Mouse (Mus musculus): ENCODE measurements around the gene Myo7a.

The Myo7a gene

DNA sequence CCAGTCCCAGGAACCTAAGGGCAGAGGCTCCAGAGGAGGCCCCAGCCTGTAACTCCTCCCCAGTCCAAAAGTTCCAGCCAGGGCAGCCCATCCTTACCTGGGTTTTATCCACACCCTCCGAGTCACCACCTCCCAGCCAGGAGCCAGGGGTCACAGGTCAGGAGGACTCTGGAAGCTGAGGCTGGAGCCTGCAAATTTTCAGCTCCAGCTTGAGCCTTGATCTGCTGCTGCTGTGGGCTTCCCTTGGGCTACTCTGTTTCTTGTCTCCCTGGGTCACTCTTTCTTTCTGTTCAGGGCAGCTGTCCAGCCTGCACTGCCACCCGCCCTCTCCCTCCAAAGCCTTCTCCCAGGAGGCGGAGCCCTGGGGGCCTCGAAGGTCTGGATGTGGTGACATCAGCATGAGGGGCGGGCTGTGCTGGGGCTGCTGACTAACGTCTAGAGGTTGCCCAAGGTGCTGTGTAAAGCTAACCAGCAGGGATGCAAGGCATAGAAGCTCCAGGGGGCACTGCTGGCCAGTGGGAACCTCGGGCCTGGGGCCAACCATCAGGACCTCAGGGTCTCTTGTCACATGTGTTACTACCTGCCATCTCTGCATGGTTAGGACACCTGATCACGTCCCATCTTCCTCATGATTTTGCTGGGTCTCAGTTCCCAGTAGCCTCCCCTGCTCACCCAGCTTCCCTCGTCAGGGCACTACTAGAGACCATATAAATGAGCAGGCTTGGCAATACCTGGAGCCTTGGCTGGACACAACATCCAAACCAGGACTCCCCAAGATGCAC lies at the start of gene Myo7a:
Gene Myo7a, minus strand, starts transcription at position 346 of the 782 bp plus-strand sequence.
- no peak for DNase-seq

DNA sequence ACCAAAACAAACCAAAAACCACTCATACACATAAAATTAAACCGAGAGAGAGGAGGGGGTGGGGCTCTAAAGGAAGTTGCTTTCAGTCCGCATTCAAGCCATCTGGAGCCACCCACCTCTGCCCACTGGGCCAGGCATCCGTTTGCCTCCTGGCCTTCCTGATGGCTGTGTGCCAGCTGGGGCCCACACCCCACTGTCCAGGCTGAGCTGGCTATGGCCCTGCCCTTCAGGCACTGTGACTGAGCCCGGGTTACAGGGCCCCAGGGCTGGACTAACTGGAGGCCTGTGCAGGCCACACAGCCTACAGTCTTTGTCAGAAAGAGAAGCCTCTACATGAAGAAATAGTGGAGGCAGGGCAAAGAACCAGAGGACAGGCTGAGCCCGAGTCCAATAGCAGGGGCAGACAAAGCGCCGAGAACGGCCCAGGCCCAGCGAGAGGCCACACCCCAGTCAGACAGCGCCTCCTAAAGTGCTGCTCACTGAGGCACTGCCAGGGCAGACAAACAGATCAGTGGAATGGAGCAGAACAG lies 45.7 kb upstream of the Myo7a start:
- DNase-seq: no peak

DNA sequence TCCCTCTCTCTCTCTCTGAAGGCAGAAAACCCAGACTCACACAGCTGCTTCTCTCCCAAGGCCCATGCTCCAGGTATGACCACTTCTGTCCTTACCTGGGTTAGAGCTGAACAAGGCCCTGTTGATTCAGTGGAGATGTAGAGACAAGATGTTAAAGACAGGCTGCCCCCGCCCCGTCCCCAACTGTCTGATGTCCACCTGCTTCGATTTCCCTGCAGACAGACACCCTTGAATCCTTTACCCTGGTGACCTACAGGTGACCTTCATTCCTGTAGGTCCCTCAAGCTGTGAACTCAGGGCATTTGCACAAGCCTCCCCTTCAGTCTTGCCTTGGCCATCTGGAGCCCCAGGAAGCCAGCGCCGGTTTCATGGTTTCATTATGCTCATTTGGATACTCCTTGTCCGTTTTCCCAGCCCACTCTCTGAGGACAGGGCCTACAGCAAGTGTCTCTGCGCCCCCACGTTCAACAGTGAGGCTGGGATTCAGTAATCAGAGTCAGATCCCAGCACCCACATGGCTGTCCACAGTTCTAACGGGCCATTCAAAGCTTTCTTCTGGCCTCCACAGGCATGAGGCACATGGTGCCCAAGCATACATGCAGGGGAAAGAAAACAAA lies 45.2 kb upstream of the Myo7a start:
- no peak for DNase-seq

DNA sequence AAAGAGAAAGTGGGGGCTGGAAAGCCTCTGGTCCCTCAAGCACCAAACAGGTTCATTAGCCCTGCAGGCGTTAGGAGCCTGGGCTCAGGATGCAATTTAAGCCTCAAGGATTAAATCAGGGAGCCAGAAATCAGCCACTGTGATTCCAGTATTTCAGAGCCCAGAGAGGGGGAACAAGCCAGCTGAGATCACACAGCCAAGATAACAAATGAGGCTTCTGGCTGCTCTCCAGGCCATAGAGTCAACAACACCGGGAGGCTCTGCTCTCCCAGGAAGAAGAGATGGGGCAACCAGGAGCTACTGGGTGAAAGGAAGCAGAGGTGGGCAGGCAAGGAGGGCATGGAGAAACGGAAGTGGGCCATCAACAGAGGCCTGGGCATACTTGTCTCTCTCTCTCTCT lies 44.4 kb upstream of the Myo7a start:
- peak; percentile 2 for DNase-seq

DNA sequence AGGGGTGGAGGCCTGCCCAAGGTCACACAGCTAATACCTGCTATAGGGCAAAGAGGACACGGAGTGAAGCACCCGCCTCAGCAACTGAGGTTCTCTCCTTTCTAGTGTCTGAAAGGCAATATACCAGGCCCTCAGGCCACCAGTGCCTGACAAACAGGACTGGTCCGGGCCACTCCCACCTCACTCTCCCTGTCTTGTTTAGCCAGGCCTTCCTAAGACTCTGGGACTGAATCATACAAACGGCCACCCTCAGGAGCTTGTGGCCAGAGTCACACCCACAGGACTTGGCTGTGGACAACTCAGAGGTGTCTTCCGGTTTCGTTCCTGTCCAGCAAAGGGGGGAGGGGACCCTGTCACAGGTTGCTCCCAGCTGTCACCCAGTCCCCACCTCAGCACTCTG lies 42.9 kb upstream of the Myo7a start:
- peak; percentile 2 for DNase-seq

DNA sequence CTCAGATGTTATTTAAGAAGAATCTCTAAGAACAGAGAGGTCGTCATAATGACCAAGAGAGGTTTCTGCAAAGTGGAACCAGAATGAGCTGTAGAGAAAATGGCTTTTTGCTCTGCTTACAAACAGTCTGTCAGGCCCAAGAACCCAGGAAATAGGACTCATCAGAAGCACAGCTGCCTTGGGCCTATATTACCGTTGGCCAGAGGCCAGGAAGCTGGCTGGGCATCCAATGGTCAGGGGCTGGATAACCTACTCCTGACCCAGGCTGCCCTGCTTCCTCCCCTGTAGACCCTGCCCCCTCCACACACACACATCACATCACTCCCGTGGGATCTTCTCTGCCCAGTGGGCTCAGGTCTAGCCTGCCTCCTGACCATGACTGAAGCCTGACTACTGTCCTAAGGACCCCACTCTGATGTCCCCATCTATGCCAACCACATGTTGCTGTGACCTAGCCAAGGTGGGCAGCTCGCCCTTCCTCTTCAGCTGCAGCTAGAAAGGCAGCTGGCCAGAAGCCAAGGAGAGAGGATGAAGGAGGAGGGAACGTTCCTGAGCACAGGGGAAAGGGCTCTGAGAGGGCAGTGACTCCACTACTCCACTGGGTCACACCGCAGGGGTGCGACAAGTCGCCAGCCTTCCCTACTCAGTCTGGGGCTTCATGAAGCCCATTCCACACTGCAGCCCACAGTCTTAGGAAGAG lies 40.9 kb upstream of the Myo7a start:
- no peak for DNase-seq

DNA sequence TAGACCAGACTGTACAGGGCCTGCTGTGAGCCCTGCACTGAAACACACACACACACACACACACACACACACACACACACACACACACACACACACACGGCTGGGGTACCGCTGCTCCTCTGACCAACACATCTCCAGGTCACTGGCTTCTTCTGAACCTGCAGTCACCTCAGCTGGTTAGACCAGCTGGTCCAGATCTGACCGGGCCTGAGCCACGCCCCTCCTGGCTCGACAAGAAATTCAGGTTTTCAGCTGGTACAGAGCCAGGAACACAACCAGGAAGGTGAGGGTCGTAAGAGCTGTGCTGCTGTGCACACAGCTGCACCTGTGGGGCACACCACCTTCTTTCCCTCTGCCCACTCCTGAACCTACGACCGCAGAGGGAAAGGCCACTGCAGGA lies 39.2 kb upstream of the Myo7a start:
- DNase-seq: no peak

DNA sequence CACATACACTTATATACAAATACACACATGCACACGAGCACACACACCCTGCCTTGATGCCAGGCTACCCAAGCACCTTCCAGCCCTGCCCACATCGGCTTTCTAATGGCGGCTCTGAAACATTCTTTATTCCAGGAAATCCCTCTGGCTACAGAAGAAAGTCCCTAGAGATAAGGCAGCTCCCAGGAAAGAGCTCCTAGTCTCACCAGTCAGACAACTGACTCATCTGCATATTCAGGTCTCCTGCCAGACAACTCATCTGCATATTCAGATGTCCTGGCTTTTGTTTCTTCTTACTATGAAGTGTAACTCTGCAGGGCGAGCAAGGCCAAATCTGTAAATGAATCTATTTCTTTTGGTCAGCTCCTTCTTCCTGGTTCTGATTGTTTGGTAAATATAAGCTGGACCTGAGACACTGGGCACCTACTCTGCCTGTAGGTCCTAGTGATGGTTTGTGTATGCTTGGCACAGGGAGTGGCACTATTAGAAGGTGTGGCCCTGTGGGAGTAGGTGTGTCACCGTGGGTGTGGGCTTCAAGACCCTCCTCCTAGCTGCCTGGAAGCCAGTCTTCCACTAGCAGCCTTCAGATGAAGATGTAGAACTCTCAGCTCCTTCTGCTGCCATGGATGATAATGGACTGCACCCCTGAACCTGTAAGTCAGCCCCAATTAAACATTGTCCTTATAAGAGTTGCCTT lies 38.5 kb upstream of the Myo7a start:
- DNase-seq: no peak

DNA sequence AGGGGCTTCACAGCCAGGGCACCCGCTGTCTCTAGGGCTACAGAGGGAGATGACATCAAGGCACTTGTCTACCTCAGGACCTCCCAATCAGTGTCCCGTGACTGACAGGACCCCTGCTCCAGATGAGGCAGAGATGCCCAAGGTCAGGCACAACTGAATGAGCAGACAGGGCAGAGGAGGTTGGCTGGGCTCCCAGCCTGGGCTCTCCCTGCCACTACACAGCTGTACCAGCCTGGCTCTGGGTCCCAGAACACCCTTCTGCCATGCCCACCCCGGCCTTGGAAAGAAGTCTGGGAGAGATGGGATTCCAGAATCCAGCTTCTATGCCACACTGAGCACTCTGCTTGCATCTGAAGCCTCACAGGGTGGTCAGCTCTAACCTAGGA lies 36.9 kb upstream of the Myo7a start:
- no peak for DNase-seq

DNA sequence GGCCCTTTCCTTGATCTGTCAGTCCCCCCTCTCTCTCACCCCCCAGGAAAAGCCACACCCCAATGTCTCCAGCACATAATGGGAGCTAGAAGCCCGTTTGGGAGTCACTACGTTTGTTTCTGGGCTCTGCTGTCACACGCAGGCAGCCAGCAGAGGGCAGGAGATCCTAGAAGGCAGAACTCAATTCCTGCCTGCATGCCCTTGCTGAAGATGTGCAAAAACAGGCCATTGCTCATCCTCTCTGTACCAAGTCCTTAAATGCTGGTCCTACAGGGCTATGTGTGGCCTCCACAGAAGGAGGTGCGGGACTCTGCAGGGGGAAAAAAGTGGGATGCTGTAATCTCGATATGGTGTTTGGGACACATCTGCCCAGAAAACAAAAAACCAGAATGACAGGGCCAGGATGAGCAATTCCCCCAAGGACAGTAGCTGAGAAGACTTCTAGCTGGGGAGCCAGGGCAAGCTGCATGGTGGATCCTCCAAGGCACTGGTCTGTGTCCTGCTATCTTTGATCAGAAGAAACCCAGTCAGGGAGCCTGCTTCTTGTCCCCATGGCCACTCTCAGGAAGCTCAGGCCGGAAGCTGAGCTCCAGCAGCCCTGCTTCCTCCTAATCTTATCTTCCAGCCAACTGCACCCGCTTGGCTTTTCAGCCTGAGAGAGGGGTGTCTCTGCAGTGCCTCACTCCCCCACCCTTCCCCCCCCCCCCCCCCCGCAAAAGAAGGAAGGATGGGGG lies 36.4 kb upstream of the Myo7a start:
- DNase-seq: peak; percentile 81

DNA sequence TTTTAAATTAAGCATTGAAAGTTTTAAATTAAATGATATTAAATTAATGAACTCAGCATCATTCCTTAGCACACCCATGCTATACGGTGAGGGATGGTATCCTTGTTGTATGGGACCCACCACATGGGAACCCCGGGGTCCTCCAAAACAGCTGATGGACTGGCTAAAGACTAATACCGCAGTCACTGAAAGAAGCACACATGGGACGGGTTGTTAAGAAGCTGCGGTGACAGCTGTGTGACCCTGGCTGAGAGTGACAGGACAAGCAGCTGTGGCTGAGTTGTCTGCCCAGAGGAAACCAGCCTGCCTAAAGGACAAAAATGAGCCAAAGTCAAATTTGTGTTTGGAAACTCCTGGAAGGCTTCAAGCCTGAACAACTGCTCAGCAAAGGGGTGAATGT lies 34.6 kb upstream of the Myo7a start:
- no peak for DNase-seq

DNA sequence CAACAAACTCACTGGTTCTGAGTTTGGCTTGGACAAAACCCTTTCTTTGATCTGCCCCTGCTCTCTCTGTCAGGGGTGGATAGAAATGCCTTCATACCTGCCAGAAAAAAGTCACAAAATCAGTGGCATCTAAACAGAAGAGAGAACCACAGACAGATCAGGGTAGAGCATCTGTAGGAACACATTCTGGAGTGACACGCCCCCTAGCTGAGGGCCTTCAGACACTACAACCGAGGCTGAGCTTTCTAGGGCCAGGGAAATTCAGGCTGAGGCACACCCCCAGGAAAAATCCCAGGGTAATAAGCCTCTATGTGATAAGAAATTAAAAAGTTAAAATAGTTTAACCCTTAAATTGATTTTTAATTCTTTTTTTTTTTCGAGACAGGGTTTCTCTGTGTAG lies 34.0 kb upstream of the Myo7a start:
- no peak for DNase-seq

DNA sequence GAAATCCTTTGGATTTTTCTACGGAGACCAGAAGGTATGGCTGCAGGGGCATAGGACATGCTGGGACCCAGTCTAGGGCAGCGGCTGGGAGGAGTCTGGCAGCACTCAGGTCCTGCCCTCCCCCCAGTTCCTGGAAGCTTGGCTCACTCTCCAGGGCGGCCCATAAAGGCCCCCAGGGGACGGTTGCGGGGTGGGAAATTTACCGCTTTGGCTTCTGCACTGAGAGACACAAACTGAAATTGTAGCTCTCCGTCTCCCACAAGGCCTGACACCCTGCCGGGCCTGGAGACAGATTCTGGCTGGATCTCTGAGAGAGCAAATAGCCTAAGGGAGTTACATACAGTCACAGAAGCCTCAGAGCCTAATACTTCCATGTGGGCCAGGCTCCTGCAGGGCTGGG lies 33.1 kb upstream of the Myo7a start:
- DNase-seq: no peak

DNA sequence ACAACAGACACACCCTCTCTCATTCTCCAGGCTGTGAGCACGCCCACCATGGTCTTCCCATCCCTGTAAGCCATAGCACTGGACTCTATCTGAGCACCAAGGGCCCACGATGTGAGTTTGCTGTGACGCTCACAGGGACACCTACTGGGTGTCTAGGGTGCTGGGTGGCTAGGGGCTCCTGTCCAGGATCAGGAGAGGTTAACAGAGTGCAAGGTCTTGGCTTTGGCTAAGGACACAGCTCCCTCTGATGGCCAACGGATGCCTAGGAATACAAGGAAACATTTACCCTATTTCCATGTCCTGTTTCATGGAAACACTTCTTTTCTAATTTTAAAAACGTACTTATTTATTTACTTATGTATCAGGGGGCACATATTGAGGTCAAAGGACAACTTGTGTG lies 31.2 kb upstream of the Myo7a start:
- DNase-seq: no peak

DNA sequence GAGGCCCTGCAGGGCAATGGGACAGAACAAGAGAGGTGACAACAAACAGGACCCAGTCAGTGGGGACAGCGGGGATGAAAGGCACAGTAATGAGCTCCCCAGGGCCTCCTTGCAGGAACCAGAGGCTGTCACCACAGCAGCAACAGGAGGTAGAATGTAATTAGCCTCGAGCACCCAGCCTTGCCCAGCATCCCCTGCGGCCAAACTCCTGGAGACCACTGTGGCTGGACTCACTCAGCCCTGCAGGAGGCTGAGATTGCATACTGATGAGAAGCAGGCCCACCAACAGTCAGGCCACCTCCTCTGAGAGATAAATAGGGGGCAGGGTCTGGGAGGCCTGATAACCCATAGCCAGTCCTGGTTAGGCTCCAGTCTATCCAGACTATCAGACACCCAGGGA lies 30.5 kb upstream of the Myo7a start:
- DNase-seq: no peak

DNA sequence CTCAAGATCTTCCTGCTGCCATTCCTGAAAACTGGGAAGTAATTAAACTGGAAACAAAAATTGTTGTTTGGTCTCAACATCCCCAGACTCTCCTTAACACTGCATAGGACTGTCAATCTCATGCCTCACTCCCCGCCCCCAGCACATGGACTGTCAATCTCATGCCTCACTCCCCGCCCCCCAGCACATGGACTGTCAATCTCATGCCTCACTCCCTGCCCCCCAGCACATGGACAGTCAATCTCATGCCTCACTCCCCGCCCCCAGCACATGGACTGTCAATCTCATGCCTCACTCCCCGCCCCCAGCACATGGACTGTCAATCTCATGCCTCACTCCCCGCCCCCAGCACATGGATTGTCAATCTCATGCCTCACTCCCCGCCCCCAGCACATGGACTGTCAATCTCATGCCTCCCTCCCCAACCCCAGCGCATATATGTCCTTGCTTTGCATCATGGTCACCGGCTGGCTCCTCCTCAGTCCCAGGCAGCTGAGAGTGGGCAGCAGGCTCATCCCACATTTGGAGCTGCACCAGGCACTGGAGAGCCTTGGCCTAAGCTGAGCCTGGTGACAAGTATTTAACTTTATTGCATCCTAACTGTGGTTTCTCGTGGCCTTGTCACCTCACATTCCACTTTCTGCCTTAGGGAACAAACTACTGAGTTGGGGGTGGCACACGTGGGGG lies 29.5 kb upstream of the Myo7a start:
- DNase-seq: no peak

DNA sequence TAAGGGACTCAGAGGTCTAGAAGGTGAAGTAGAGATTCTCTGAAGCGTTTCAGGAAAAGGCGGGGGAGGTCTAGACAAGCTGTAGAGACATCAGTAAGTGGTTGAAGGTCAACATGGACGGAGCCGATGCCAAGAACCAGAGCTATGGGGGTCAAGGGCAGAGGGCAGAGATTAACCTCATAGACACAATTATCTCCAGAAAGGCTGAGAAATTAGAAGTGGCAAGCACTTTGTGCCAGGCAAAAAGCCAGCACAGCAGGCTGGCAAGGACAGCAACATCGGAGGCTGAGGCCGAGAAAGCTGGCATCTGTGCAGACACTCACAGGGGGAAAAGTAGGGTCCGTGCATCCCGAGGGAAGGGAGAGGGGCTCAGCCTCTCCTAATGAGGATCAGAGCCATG lies 28.4 kb upstream of the Myo7a start:
- DNase-seq: no peak

DNA sequence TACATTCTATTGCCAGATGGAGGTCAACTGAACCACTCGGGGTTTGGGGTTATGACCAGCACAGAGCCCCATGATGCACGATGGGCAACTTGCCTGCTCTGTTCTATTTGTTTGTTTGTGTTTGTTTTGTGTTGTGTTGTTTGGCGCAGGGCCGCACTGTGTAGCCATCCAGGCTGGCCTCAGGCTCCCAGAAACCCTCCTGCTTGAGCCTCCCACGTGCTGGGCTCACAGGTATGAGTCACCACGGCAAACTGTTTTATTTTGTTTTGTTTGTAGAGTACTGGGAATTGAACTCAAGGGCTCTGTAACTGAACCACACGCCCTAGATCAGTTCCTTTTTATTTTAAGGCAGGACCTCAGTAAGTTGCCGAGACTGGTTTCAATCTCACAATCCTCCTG lies 27.1 kb upstream of the Myo7a start:
- no peak for DNase-seq

DNA sequence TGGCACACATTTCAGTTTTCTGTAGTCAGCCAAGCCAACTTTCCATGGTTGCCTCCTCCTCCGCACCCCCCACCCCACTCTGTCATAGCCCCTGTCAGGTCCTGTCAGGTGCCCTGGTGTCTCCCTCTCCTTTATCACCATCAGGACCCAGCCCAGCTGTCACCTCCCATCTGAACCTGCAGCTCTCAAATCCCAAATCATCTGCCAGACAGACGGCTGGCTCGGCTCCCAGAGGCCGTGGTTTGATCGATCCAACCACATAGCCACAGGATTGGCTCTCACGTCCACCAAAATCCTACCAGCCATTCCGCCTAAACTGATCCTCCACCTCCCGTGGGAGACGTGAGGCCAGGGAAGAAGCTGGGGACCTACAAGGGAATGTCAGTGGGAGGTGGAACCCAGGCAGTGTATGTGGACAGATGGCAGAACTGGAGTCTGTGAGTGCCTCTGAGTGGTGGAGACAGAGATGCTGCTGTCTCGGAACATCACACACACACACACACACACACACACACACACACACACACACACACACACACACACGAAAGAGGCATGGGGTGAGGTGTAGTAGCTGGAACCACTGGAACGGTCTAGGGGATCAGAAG lies 26.6 kb upstream of the Myo7a start:
- no peak for DNase-seq

DNA sequence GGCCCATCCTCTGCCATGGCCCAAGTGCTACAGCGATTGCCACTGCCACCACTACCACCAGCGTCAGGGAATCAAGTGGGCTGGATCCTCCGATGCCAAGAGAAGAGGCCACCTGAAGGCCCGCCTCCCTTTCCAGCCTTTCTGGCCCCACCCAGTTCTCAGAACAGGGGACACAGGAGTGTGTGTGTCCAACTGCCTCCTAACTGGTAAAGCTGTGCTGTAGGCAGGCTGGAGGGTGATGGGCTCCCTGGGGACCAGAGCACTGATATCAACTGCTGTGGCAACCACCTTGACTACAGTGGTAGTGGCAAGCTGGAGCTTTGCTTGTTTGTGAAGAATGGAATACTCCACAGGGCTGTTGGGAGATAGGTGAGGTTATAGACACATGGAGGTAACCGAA lies 26.1 kb upstream of the Myo7a start, which contains the start of gene Omp:
Gene Omp, minus strand, starts transcription at position 101 of the 400 bp plus-strand sequence.
- DNase-seq: no peak

DNA sequence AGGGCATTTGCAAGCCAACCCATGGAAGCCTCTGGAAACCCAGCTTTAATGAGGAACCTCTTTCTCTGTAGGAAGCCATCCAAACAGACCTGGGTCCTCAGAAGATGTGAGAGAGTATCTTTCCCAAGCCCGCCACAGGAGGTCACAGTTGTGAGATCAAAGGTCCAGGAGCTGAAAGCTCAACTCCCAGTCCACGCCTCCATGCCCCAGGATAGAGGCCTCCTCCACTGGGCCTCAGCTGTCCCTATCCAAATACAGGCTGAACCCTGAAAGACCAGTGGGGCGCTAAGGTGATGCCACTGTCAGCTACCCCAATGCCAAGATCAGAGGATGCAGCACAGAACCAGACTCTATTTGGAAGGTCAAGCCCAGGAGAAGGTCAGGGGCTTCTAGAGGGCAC lies 23.3 kb upstream of the Myo7a start:
- no peak for DNase-seq

DNA sequence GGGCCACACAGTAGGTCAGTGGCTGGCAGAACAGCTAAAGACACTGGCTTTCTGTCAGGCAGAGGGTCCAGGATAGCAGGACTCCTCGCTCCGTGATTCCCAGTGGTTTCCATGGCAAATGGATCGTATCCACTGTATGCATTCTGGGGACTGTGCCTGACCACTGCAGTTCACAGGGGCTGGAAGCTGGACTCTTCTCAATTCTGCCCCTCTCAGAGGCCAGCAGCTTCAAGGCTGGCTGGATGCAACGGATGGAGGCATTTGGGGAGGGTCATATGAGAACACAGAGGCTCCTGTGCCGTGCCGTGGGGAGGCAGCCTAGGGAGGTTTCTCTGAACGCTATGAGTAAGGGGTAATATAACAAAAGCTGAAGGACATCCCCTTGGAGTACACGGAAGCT lies 22.9 kb upstream of the Myo7a start:
- DNase-seq: no peak
